Mouse (Mus musculus) ovary, postnatal 10 days (tissue): ENCODE data around the gene Tm4sf5.

ENCODE experiments used
- DNase-seq: peaks from one replicate; pipeline ENCODE4 v3.0.0; 2022; ENCODE audit warnings: low spot score

The Tm4sf5 gene

GRCm38 (mm10) chr11:70541415-70541814 lies 36.4 kb downstream of the Tm4sf5 start:
- no peak for DNase-seq

- no peak for DNase-seq
These were observed 39.5 kb downstream of the Tm4sf5 start for GRCm38 (mm10) chr11:70544496-70544895.

GRCm38 (mm10) chr11:70551526-70551925 lies 46.5 kb downstream of the Tm4sf5 start:
- DNase-seq, result no peak

GRCm38 (mm10) chr11:70553940-70554339 lies 48.9 kb downstream of the Tm4sf5 start:
- DNase-seq, result no peak

- no peak for DNase-seq
These were observed 52.5 kb downstream of the Tm4sf5 start for GRCm38 (mm10) chr11:70557545-70557944.
